Mouse (Mus musculus): ENCODE measurements around the gene Ell.
A peak's percentile ranks its signal among the peaks of the same experiment; 100 is the strongest.

Gene Ell

GRCm38 (mm10) chr8:70539077-70539813 is at the start of gene Ell:
Gene Ell, plus strand, starts transcription at chr8:70539457.
- peak; percentile 99 for DNase-seq (ENCODE audit: low spot score)

DNA sequence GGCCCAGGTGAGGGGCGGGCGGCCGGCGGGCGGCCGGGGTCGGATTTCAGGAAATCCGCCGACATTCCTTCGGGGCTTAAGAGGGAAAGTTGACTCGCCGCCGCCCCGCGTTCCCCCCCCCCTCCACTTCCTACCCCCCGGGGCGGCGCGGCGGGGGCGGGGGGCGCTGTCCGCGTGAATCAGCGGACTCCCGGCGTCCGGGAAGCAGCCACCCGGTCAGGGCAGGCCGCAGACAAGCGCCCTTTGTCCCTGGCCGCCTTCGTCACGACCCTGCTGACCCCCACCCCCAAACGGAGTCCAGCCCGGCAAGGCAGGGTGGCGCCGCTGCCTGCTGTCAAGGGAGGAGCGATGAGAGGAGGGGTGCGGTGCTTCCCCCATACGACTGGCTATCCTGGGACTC is 49.7 kb upstream of the Ell start:
- no peak for DNase-seq (ENCODE audit: low spot score)

DNA sequence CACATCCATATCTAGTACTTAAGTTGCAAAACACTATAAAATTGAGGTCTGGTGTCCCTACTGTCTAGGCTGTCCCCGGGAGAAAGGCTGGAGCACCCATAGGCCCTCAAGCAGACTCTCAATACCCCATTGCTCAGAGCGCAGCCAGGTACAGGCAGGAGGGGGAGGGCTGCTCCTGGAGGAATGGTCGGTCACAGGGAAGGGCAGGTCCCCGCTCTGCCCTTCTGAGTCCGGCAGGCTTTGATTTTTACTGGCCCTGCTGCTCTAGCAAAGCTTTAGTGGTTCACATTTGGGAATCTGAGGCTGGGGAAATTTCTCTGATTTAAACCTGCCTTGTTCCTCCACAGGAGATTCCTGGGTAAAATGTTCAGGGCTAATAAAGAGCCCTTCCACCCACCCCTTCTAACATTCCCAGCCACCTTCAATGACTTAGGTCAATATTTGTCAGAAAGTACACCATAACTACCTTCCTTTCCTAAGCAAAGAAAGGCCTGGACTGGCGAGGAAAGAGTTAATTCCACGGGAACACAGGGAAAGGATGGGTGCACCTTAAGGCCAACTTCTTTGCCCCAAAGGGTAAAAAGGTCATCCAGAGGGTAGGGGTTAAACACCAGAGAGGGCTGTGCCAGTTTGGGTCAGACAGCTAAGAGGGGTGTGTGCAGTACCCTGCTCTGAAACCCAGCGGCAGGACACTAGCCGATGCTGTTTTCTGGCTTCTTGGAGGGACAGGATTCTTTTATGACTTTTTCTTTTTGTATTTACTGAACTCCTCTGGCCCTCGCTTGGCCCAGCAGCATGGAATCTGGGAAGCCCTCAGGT is 49.0 kb upstream of the Ell start:
- no peak for DNase-seq (ENCODE audit: low spot score)

GRCm38 (mm10) chr8:70490880-70491495 is 48.3 kb upstream of the Ell start:
- DNase-seq (ENCODE audit: low spot score): no peak

GRCm38 (mm10) chr8:70492664-70493640 is 46.3 kb upstream of the Ell start, which contains the start of gene Crlf1:
Gene Crlf1, plus strand, starts transcription at chr8:70493158.
- DNase-seq (ENCODE audit: low spot score): no peak

GRCm38 (mm10) chr8:70493692-70494415 is 45.4 kb upstream of the Ell start:
- no peak for DNase-seq (ENCODE audit: low spot score)

DNA sequence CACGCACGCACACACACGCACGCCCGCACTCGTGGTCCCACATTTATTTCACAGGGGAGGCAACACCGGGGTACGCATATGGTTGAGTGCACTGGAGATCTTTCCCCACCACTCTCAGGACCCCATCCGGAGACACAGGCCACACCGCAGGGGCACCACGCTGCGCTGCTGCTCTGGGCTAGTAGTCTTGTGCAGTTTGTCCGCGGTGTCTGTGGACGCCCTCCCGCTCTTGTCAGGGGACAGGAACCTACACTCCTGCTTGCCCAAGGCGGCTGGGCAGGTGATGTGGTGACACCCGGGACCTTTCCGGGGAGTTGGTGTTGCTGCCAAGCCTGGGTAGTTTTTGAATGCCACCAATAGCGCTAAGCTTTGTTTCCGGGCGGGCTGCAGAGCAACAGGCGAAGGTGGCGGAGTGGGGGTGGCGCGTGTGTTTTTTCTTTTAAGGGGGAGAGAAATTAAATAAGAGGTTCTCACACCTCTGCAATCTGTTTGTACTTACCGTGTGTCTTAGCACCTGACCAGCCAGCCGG is 44.8 kb upstream of the Ell start:
- DNase-seq (ENCODE audit: low spot score): no peak

GRCm38 (mm10) chr8:70495001-70495770 is 44.1 kb upstream of the Ell start:
- DNase-seq (ENCODE audit: low spot score): no peak

DNA sequence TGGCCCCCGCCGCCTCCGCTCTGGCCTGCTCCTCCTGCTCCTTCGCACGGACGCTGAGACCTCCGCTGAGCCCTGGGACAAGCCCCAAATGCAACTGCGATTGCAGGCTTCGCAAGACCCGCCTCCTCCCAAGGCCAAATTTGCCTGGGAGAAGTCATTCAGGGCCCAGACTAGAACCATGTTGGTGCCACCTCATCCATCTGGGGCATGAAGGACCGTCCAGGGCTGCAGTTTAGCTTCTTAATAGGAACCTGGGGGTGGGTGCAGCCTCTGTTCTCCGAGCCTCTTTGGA is 43.5 kb upstream of the Ell start:
- DNase-seq (ENCODE audit: low spot score): no peak

DNA sequence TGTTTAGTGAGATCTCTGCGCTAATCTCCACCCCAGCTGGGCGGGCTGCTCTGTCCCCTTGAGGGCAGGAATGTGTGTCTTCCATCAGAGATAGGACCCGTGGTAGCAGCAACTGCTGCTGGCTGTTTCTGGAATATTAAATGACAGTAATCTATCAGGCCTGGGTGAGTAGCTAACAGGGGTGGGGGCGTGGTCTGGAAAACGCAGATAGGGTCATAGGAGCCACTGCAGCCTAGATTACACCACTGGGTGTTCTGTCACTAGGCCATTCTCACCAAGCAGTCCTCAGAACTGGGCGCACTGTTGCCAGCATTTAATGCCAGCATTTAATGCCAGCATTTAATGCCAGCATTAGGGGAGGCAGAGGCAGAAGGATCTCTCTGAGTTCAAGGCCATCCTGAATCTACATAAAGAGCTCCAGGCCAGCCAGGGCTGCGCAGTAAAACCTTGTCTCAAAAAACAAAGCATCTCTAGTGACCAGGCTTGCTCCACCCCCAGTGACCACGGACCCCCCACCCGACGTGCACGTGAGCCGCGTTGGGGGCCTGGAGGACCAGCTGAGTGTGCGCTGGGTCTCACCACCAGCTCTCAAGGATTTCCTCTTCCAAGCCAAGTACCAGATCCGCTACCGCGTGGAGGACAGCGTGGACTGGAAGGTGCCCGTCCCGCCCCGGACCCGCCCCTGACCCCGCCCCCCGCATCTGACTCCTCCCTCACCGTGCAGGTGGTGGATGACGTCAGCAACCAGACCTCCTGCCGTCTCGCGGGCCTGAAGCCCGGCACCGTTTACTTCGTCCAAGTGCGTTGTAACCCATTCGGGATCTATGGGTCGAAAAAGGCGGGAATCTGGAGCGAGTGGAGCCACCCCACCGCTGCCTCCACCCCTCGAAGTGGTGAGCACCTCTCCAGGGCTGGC is 38.6 kb upstream of the Ell start:
- peak; percentile 77 for DNase-seq (ENCODE audit: low spot score)

- peak; percentile 70 for DNase-seq (ENCODE audit: low spot score)
Observed at GRCm38 (mm10) chr8:70501820-70502529, 37.3 kb upstream of the Ell start.

DNA sequence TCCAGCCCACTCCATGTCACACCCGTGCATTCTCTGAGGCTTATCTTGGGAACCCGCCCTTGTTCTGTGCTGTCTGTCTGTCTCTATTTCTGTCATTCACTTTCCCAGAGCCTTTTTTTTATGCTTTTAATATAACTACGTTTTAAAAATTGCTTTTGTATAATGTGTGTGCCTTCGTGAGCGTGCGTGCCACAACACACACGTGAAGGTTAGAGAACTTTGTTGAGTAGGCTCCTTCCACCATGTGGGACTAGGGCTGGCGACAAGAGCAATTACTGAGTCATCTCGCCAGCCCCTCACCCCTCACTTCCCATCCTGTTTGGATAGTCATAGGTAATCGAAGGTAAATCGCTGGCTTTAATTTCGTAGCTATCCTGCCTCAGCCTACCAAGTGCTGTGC is 36.7 kb upstream of the Ell start:
- no peak for DNase-seq (ENCODE audit: low spot score)

DNA sequence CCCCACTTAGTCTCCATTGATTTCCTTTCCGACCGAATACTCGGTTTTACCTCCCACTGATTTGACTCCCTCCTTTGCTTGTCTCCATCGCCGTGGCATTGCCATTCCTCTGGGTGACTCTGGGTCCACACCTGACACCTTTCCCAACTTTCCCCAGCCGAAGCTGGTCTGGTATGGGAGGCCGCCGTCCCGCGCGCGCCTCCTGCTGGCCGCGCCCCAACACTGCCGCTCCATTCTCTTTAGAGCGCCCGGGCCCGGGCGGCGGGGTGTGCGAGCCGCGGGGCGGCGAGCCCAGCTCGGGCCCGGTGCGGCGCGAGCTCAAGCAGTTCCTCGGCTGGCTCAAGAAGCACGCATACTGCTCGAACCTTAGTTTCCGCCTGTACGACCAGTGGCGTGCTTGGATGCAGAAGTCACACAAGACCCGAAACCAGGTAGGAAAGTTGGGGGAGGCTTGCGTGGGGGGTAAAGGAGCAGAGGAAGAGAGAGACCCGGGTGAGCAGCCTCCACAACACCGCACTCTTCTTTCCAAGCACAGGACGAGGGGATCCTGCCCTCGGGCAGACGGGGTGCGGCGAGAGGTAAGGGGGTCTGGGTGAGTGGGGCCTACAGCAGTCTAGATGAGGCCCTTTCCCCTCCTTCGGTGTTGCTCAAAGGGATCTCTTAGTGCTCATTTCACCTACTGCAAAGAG is 36.1 kb upstream of the Ell start:
- peak; percentile 73 for DNase-seq (ENCODE audit: low spot score)

DNA sequence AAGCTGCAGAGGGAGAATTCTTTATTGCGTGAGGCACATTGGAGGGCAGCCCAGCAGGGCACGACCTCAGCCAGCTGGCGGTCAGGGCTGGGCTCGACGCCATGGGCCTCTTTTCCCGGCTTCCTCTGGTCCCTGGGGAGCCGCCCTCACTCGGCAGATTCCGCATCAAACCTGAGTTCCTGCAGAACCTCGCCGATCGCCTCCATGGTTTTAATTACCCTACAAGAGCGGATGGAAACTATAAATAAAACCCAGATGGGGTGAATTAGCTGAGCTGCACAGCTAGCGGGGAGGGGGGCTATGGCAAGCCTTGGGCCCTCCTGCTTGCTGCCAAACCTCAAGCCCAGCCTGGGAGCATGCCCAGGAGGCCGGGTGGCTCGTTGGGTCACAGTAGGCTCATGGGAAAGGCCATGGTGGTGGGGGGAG is 35.0 kb upstream of the Ell start:
- no peak for DNase-seq (ENCODE audit: low spot score)

DNA sequence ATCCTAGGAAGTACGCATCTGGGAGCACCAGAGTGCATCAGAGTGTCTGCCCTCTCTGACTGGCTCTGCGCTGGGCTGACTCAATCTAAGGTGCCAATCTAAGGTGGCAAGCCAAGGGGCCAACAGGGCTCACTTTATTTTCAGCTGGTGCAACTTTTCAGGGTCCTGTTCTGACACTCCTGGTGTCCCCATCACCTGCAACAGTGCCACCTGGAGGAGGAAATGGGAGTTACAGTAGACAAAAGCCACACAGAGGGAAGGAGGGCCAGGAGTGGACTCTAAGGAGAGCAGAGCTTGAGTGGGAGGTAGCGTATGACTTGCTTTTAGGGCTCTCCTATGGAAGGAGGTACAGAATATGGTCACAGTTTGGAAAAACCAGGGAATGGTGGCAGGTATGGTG is 34.4 kb upstream of the Ell start:
- DNase-seq (ENCODE audit: low spot score): peak; percentile 62

GRCm38 (mm10) chr8:70505698-70506327 is 33.4 kb upstream of the Ell start:
- DNase-seq (ENCODE audit: low spot score): no peak

GRCm38 (mm10) chr8:70506328-70507026 is 32.8 kb upstream of the Ell start, which contains the start of gene Rex1bd:
Gene Rex1bd, minus strand, starts transcription at chr8:70506752.
- DNase-seq (ENCODE audit: low spot score): peak; percentile 95

All from testis, postnatal 14 days (tissue).